In the genomic region with DNA sequence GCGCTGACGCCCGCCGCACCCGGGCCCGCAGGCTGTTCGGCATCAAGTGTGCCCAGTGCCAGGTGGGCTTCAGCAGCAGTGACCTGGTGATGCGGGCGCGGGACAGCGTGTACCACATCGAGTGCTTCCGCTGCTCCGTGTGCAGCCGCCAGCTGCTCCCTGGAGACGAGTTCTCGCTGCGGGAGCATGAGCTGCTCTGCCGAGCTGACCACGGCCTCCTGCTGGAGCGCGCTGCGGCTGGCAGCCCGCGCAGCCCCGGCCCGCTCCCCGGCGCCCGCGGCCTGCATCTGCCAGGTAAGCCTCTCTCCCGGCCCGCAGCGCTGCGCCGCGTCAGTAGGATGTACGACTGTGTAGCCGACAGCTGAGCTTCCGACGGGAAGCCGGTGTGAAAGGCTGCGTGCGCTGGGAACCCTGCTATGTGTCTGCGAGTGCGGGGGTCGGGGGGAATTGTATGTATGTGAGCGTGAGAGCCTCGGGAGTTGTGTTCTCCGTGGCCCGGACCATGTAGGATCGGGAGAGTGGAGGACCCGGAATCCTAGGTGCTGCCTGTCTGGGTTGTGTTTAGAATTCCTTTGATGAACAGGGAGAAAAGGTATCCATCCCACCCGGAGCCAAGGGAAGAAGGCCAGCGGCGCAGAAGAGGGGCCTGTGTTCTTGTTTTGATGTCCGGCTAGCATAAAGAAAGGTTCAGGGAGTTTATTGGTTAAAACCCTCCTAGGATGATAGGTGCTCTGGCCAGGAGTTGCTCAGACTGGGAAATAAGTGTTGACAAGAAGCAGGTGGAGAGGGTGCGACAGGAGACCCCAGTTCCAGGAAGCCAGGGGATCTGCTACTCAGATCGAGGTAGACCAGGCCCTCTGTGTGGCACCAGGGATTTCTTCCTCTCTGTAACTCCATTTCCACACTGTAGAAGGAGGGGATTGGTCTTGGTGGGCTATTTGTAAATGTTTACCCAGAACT, we compare ENCODE assay signal across 8 mouse cellular contexts. TPM values are rescaled to one million over a fixed set of nuclear protein-coding genes. Genes with fewer than 3 reads are reported as not detected.
DNase-seq lines count a peak whose midpoint lies in the region; ATAC-seq and TF ChIP-seq lines count a peak whose summit lies in the region.

No protein-coding gene starts in this region.

- ATAC-seq in lung, embryonic 14.5 days (ENCODE audit: insufficient read depth): no peak
- ATAC-seq in embryonic facial prominence, embryonic 13.5 days (ENCODE audit: insufficient number of reproducible peaks, insufficient read depth, low FRiP score, low TSS enrichment, low read depth): no peak
- ATAC-seq in frontal cortex, adult (ENCODE audit: low TSS enrichment): no peak

- H3K36me3 ChIP-seq in lung, embryonic 14.5 days (ENCODE audit: insufficient read depth): no peaks in the 10 kb centered on the region
- no peaks in the 10 kb centered on the region for H3K36me3 ChIP-seq in embryonic facial prominence, embryonic 13.5 days
- H3K36me3 ChIP-seq in midbrain, embryonic 10.5 days: no peaks in the 10 kb centered on the region

- peaks cover 8% of the 10 kb centered on the region; the same call in 1 of the 2 replicates for H3K4me1 ChIP-seq in lung, embryonic 14.5 days (ENCODE audit: insufficient read depth)
- peaks cover 62% of the 10 kb centered on the region for H3K4me1 ChIP-seq in embryonic facial prominence, embryonic 13.5 days
- peaks cover 67% of the 10 kb centered on the region for H3K4me1 ChIP-seq in midbrain, embryonic 10.5 days

- DNase-seq in lung, embryonic 14.5 days: peak; percentile 39
- DNase-seq in lung, postnatal 14 days: no peak
- DNase-seq in induced T-regulatory cell, adult 2 months (ENCODE audit: low read depth): peak; percentile 49
- peak; percentile 56 for DNase-seq in midbrain, embryonic 10.5 days (ENCODE audit: low spot score)
- DNase-seq in thymus, postnatal 25 days: peak; percentile 30
- DNase-seq in yolk sac, embryonic 10.5 days (ENCODE audit: low spot score): no peak

- H3K27me3 ChIP-seq in lung, embryonic 14.5 days (ENCODE audit: insufficient read depth, low read length): peaks cover 96% of the 10 kb centered on the region
- peaks cover 97% of the 10 kb centered on the region for H3K27me3 ChIP-seq in embryonic facial prominence, embryonic 13.5 days
- peaks cover 100% of the 10 kb centered on the region for H3K27me3 ChIP-seq in midbrain, embryonic 10.5 days (ENCODE audit: low read depth, poor library complexity, severe bottlenecking)

- no peaks in the 10 kb centered on the region for H3K9me3 ChIP-seq in lung, embryonic 14.5 days (ENCODE audit: low read depth, low read length)
- no peaks in the 10 kb centered on the region for H3K9me3 ChIP-seq in embryonic facial prominence, embryonic 13.5 days
- H3K9me3 ChIP-seq in midbrain, embryonic 10.5 days (replicated peaks): no peaks in the 10 kb centered on the region

- H3K4me2 ChIP-seq in lung, embryonic 14.5 days: peak overlapping the region; percentile 79
- peak overlapping the region; percentile 79 for H3K4me2 ChIP-seq in embryonic facial prominence, embryonic 13.5 days

- peak overlapping the region; percentile 3; the same call in 1 of the 2 replicates for H3K9ac ChIP-seq in lung, embryonic 14.5 days
- H3K9ac ChIP-seq in embryonic facial prominence, embryonic 13.5 days: peak overlapping the region; percentile 67

- WGBS in lung, embryonic 14.5 days: 4% methylated on average over 58 of the region's 59 CpGs
- WGBS in embryonic facial prominence, embryonic 13.5 days: 3% methylated on average over 59 of the region's 59 CpGs
- WGBS in midbrain, embryonic 10.5 days: under 1% methylated on average over 59 of the region's 59 CpGs

- no peak overlapping the region for H3K27ac ChIP-seq in lung, embryonic 14.5 days (ENCODE audit: low read depth)
- no peak overlapping the region for H3K27ac ChIP-seq in embryonic facial prominence, embryonic 13.5 days
- no peak overlapping the region for H3K27ac ChIP-seq in midbrain, embryonic 10.5 days (replicated peaks)

- H3K4me3 ChIP-seq in lung, embryonic 14.5 days (ENCODE audit: low read depth, low read length): peak overlapping the region; percentile 40
- H3K4me3 ChIP-seq in embryonic facial prominence, embryonic 13.5 days: peak overlapping the region; percentile 48
- H3K4me3 ChIP-seq in midbrain, embryonic 10.5 days: peak overlapping the region; percentile 54

- no peak for TF ChIP-seq CTCF in lung, embryonic 14.5 days (IDR thresholded peaks at IDR 0.05; ENCODE audit: low read depth)

RNA-seq across cellular contexts. Expression of gene Isl2, which starts 4.2 kb away (rescaled TPM):
- 0.12 TPM in 1 of 2 replicates, not detected in the other for polyA plus RNA-seq in lung, embryonic 14.5 days (2014; fragmentation: Nextera tagmentation; extraction: Ambion mirVana)
- 3.3 and 4.0 TPM in 2 replicates for polyA plus RNA-seq in embryonic facial prominence, embryonic 13.5 days (2015; fragmentation: Nextera tagmentation; extraction: Ambion mirVana)
- polyA plus RNA-seq in midbrain, embryonic 10.5 days (2016; fragmentation: Nextera tagmentation; extraction: Ambion mirVana): 5.0 and 5.8 TPM in 2 replicates

RNA-seq across cellular contexts. Expression of gene Etfa, which starts 30.6 kb away (rescaled TPM):
- polyA plus RNA-seq in lung, embryonic 14.5 days (2014; fragmentation: Nextera tagmentation; extraction: Ambion mirVana): 194 and 201 TPM in 2 replicates
- 176 and 189 TPM in 2 replicates for polyA plus RNA-seq in embryonic facial prominence, embryonic 13.5 days (2015; fragmentation: Nextera tagmentation; extraction: Ambion mirVana)
- 151 and 157 TPM in 2 replicates for polyA plus RNA-seq in midbrain, embryonic 10.5 days (2016; fragmentation: Nextera tagmentation; extraction: Ambion mirVana)

Comparison
In these comparisons a context has a peak if more than half of its experiments do, and no peak if none do; other contexts are left out.
1. DNase-seq: peak in lung, embryonic 14.5 days (single experiment), induced T-regulatory cell, adult 2 months (single experiment), midbrain, embryonic 10.5 days (single experiment) and thymus, postnatal 25 days (single experiment); none in lung, postnatal 14 days (single experiment) and yolk sac, embryonic 10.5 days (single experiment).
2. Peak in every context shown above with its lines, with median percentiles within 50 percentile points of each other: H3K4me3 ChIP-seq.